Mouse (Mus musculus): Measurements from ENCODE around the gene Sh3d21.

Sh3d21 gene

DNA sequence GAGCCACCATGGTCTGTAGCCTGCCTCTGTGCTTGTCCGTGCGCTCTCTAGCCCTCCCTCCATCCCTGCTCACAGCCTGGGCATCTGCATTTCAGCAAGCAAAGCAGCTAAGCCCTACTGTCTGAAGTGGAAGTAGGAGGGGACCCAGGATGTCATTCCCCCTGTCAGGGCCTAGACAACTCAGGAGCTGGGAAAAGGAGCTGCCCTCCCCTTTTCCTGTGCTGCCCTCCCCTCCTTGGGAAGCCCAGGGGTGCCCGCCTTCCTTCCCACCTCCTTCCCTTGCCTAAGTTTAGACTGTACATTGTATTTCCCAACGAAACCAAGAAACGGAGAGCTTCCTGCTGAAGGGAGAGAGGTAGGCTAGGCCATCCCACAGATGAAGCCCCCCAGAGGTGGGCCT is 22.3 kb downstream of the Sh3d21 start:
- no peak for DNase-seq

DNA sequence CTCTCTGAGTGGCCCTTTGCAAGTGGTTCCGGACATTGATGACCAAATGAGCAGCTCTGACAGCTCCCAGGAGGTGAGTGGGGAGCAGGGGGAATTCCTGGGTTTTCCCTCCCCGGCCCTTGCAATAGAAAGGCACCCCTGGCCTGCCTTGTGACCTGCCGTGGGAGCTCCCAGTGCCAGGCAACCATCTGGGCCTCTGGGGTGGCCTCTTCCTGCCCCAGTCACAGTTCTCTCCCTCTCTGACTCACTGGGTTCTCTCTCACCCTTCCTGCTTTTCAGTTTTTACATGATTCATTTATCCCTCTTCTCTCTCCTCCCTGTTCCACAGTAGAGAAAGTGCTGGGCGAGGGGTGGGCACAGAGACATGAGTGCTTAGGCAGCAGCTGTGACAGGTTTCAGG is 25.5 kb downstream of the Sh3d21 start:
- no peak for DNase-seq

DNA sequence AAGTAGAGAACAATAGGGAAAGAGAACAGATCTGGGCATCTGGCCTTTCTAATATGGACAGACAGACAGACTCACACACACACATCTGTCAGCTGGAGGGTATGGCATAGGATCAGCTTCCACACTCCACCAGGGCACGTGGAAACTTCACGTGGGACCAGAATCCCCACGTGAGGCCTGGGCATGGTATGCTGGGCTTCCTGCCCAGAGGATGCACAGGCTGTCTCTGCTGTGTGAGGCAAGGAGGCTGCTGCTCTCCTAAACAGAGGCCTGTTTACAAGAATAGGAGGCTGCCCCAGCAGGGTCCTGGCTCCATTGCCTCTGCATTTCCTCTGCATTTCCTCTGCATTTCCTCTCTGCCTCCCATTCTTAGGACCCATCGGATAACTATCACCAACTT is 28.7 kb downstream of the Sh3d21 start:
- no peak for DNase-seq

DNA sequence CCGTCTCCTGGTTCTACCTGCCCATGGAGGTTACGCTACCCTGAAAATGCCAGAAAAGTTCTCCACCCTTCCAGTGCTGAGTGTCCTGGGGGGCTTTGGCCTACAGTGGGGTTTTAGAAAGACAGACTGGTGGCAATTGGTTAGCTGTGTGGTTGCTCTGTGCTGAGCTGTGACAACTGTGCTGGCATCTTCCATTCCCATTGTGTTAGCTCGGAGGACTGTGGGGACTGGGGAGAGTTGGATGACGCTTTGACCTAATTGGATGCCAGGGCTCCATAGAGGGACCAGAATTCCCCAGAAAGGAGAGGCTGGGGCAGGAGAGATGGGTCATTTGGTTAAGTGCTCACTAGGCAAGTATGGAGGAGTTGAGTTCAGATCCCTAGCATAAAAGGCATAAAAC is 29.1 kb downstream of the Sh3d21 start:
- DNase-seq = no peak

DNA sequence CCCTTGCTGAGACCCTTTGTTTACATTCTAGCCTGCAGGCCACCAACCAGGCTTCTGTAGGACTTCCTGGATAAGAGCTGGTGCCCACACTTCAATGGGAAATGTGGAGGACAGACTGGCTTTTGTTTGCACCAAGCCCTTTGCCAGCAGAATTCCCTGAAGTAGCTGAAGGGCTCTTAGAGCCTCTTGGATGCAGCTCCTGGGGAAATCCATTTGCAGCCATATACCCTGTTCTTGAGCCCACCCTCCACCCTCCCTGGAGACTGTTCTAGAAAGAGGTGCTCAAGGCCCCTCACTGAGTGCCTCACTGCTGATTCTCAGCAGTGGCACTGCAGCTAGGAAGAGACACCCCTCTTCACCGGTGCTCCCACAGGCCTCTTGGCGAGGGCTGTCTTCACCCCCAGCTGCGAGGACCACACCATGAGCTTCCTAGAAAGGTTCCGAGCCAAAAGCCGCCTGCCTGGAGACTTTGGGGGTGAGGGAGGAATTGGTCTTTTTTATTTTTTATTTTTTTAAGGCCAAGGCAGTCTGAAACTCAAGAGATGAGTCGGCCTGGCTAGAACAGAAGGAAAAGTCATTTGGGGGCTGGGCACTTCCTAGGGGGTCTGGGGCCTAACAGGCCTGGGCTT is 30.5 kb downstream of the Sh3d21 start:
- no peak for DNase-seq

DNA sequence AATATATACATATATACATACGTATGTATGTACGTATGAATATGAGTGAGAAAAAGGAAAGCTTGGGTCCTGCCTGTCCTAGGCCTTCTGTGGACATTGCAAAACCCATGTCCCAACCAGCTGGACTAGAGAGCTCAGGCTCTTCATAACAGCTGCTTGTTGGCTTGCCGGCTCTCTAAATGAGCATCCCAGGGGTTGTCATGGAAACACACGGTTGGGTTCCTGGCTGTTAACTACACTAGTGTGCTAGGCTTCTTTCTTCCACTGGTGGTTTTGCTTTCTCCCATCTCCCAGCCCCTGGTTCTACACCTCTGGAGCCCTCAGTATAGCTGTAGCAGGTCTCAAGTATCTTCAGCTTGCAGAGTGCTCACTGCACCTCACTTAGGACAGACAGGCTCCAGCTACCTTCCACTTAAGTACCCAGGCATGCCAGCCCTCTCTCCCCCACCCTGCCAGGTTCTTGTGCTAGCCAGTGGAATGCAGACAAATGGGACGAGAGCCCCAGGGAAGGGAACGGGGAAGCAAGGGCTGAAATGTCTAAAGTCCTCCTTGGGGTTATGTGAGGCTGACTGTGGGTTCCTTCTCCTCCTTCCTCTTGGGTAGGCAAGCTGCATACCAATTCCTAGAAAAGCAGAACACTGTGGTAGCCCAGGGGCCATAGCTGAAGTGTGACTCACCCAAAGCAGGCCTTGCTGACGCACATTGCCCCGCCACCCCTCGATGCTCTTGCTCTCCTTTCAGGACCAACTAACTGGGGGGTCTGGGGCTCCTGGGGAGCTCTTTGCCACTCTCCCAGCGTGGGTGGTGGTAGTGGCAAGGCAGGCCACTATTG is 31.8 kb downstream of the Sh3d21 start:
- DNase-seq = no peak

DNA sequence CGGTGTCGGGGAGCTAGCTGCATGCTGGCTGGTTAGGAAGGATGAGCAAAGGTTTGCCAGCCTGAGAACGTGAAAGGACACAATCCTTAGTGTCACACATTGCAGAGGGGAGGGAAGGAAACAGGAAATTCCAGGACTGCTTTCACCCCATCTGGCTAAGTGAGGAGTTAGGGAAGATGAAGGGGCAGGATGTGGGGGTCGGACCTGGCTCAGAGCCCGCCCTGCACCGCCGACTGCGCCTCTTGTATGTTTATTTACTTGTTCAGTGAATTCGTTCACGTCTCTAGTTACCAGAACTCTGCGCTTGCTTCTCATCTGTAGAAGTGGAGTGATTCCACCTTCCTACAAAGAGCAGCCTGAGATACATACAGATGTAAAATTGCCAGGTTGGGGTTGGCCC is 32.8 kb downstream of the Sh3d21 start:
- no peak for DNase-seq

DNA sequence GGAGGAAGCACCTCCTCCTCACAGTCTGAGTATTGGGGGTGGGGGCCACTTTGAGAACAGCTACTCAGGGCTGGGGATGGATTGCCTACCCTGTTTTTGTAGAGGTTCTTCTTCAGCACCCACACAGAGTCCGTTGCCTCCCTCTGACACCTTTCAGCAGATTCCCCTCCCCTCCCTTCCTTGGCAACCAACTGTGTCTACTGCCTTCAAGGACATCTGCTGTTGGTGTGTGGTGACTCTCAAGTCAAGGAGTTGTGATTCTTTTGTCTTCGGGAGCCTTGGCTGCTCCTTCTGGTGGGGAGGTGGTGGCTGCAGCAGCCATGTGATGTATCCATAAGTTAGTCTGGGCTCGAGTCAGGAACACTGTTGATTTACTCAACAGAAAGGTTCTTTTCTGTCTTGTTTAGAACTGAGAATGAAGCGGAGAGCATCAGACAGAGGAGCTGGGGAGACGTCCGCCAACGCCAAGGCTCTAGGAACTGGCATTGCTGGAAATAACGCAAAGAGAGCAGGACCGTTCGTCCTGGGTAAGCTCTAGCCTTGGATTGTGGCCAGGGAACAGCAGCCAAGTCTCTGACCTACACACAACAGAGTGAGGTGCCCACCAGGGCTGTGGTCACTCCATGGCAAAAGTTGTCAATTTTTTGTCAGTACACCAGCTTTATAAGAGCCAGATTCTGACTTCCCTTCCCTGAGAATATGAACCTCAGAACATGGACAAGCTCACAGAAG is 39.8 kb downstream of the Sh3d21 start:
- no peak for DNase-seq

DNA sequence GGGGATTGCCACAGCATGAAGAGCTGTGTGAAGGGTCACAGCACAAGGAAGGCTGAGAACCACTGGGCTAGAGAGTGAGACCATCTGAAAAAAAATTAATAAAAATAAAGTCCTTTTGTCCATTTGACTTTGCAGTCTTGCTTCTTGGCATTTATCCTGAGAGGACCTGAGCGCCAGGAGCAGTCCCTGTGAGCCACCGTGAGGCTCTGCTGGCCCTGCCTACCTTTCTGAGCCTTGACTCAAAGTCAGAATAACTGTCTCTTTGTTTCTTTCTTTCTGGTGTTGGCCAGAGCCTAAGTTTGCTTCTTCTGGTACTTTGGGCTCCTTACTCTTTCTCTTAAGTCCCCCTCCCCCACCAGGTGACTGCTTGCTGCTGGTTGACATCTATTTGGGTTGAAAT is 42.8 kb downstream of the Sh3d21 start:
- DNase-seq = no peak

DNA sequence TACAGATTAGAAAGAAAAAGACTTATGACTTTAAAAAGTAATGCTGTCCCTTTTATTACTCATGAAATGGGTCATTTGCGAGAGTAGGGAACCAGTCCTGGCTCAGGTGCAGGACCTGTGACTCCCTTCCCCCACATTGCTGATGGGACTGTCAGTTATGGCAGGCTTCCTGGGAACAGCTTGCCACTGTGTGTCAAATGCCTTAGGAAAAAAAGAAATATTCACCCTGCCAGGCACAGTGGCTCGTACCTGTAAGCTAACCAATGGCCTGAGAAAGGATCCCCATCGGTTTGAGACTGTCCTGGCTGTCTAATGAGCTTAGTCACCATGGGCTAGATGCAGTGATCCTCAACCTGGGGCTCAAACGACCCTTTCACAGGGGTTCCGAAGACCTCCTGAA is 43.2 kb downstream of the Sh3d21 start:
- no peak for DNase-seq

DNA sequence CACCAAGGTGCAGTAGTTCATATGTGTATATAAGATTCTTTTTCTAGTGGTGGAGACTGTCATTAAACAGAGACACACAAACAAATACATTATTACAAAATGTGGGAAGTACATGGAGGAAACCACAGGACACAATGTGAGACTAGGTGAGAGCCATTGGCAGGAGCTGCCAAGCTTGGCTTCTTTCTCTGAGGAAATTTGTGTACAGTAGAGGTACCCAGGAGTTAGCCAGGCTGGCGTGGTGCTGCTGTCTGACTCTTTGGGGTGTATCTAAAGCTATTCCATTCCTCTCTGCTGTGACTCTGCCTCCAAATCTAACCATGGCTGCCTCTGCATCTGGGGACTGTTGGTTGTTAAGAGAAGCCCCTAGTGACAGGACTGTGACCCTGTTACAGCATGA is 44.2 kb downstream of the Sh3d21 start:
- no peak for DNase-seq

DNA sequence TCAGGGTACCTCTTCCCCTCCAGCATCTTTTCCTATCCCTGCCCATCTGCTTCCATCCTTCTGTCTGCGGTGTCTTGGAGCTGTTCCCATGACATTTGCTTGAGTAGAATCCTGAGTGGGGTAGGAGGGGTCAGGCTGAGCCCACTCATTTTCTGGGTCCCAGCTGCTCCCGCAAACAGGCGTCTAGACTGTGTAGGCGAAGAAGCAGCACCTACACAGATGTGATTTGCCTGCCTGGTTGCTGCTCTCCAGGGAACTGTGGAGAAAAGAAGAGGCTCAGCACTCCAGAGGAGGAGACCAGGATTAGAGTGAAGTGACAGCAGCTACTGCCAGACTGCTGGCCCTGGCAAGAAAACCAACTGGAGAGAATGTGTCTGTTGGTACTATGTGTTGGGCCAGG is 44.6 kb downstream of the Sh3d21 start:
- no peak for DNase-seq

DNA sequence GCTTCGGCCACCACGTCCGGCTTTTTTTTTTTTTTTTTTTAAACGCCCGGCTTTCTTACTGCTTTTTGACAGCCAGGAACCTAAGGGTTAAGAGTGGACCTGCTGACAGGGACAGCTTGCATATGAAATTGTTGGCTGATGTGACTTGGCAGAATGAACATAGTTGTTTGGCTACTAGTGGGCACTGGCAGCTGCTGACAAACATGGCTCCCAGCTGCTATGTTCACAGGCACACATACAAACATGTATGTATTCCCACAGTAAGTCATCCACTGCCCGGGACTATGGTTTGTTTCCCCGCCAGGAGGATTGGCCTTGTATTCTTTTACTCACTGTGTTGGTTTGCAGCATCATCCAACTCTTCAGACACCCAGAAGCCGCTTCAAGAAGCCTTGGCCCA is 46.2 kb downstream of the Sh3d21 start:
- no peak for DNase-seq

DNA sequence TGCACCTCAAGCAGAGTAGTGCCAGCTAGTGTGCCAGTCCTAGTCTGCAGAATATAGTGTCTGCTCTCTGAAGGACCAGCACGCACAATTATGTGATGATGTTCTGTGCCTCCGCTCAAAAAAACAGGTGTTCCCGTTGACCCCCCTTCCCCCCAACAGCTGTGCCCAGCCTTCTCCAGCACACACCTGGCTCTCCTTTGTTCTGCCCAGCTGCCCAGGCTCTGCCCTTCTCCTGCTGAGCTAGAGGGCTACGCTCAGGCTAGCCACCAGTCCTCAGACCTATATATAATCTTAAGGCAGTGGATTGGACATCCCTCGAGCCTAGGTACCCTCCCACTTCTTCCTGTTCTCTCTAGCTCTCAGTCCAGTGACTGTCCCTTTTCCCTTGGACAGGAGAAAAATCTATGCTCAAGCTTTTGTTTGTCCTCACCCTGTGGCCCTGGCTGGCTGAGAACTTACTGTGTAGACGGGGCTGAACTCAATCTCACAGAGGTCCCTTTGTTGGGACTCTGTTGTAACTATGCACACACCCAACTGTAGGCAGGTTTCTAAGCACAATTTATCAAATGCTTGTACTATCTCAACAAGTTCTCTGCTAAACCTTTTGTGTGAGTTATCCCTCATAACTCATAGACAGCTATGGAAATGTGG is 47.3 kb downstream of the Sh3d21 start:
- no peak for DNase-seq

DNA sequence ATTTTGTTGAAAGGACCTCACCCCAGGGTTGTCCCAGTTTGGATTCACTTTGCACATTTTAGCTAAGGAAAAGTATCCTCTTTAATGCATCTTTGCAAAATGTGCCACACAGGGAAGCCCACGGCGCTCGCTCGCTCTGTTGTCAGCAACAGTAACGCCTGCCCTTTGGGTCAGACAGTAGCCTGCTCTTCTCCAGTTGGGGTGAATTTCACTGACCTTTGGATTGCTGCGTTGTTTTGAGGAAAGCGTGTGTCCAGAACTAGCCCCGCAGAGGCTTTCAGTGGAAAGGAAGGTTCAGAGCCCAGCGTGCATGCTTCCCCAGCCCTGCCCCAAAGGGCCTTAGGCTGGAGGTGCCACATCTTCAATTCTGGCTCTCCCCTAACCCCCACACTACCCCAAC is 47.9 kb downstream of the Sh3d21 start:
- no peak for DNase-seq

DNA sequence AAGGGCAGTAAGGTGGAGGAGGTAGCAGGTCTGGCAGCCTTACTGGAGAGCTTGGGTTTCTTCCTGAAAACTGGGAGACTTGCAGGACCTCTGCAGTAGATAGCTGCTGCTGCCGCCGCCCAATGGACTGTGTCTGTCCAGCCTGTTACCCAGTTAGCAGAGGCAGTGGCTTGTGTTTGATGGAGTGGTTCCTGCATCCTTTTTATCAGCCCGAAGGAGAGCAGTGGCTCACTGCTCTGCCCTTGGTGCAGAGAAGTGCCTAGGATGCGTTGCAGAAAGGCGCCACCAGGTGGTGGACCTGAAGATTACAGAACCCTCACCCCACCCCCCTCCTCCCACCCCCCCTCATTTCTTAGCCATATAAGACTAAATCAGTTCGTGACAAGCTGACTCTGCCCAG is 49.3 kb downstream of the Sh3d21 start:
- peak; percentile 82 for DNase-seq

DNA sequence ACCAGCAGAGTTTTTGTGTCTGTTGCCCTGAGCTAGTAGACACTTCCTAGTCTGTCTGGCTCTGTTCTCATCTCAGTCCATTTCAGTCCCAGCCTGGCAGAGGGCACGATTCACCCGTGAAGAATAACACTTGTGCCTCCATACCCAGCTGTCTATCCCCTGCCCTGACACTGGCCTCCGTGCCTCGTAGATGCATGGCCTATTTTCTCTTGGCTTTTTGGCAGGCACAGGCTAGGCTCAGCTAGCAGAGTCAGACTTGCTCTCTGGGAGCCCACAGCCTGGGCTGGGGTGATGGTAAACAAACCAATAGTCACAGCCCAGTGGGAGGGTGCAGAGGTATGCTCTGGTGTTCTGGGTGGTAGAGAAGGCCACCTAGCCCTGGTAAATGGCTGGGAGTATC is 50.0 kb downstream of the Sh3d21 start:
- DNase-seq = no peak

DNA sequence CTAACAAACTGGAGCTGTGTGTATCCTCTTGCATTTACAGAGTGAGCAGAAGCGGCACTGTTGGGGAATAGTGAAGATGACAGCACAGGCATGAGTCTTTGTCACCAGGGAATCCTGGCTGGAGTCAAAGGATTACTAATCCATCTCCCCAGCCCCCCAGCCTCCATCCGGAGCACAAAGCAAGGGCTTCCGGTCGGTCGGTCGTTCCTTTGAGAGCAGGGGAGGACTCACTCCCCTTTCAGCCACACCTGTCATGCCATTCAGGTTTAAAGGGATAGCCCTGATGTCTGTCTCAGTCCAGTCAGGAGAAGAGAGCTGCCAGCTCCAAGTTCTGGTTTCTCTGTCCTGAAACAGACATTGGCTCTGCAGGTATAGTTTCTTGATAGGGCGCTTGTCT is 52.1 kb downstream of the Sh3d21 start:
- peak; percentile 44 for DNase-seq

DNA sequence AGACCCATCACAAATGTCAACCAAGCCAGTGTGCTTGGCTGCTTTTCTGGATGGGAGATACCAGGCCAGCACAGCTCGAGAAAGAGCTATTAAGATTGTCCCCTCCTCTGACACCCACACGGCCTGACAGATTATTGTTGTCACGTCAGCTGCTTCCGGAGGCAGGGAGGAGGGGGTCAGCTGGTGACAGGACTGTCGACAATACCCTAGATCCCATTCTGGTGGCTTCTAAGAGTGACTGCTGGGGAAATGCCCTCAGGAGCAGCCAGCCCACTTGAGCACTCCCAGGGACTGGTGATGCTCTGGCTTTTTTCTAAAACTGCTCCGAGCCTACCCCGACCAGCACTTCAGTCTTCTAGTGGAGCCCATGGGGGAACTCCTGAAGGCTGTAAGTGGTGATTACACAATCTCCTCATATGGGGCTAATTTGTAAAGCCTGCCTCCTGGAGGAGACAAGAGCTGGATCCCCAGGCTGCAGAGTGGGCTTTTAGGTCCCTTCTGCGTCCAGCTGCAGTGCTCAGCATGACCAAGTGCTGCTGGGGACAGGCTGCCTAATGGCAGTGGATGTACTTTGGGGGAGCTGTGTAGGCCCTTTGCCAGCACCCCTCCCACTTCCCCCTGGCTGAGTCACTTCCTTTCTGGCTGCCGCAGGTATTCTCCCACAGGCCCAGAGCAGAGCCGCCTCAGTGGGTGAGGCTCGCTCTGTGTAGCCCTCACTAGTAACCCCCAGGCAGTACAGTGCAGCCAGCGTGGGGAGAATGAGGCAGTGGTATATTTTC is 52.7 kb downstream of the Sh3d21 start:
- peak; percentile 87 for DNase-seq

DNA sequence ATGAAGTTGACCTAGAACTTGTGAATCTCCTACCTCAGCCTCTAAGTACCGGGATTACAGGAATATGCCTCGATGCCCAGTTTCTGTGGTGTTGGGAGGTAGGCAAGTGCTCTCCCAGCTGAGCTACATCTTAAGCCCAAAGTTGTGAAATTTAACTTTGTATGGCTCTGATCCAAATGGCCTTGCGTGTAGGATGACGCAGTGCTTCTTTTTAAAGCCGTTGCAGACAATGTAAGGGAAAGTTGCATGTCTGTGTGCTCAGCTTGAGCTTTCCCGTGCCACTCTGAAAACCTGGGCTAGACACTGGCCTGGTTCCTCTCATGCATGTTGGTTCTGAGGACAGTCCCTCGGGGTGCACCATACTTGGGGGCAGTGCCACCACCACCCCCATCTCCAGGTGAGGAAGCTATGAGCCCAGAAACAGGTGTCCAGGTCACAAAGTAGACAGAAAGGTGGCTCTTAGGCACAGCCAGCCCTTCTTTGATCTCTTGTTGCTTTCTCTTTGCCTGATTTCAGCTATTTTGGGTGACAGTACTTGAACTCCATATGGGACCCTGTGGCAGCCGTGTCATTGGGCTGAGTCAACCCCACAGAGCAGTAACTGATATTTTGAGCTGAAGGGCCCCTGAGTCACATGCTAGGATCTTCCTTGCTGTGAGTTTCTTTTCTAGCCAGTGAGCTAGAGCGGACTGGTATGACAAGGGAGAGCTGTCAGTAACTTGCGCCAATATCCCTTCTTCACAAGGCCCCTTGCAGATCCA is 53.5 kb downstream of the Sh3d21 start:
- DNase-seq = no peak

DNA sequence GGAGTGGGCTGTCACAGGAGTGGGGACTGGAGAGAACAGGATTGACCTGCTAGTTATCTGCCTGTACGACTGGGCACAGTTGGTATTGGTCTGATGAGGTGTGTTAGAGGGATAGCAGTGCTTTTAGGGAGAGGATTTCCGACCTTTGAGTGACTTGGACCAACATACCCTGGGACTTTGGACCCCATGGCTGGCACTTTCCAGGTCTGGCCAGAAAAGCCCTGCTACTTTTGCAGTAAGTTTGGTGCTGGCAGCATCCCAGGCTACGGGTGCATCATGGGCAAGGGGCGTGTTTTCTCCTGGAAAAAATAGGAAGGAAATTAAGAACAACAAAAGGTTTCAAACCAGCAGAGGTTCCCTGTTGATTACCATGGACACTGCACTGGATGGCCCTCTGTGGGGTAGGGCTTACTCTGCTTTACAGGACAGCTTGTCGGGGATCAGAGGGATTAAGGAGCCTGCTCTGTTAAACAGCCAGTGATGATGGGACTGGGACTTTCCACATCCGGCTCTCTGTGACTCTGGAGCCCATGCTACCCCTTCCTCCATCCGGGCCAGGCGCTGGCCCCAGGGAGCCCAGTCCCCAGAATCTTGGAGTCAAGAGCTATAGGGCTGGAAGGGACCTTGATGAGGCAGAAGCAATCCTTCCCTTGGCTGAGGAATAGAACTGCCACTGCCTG is 55.1 kb downstream of the Sh3d21 start:
- DNase-seq = no peak
